18 mouse cellular contexts compared by ENCODE assay signal in genomic region chr12:69777957-69778356, GRCm38 (mm10).
"Had no signal": no experiment of that assay in that cellular context is flagged by ENCODE, and none has a peak within 500 bp of the region (broad histone marks: within the 10 kb centered on the region; RNA-seq: fewer than 3 reads in every experiment).

No protein-coding gene starts in this region.

- DNase-seq: layer of hippocampus, postnatal 36 days; left cerebral cortex, postnatal 4 days; lung, adult 2 months; lung, postnatal 14 days; lung, postnatal 4 days; thymus, adult 2 months; thymus, postnatal 14 days; thymus, postnatal 4 days had no signal

- H3K4me2 ChIP-seq: hindbrain, embryonic 15.5 days; limb, embryonic 12.5 days; limb, embryonic 15.5 days; liver, embryonic 12.5 days; liver, embryonic 15.5 days; midbrain, embryonic 12.5 days; neural tube, embryonic 13.5 days had no signal

- H3K9ac ChIP-seq: hindbrain, embryonic 15.5 days; limb, embryonic 12.5 days; limb, embryonic 15.5 days; liver, embryonic 12.5 days; liver, embryonic 15.5 days; midbrain, embryonic 12.5 days; neural tube, embryonic 13.5 days had no signal

- H3K36me3 ChIP-seq: hindbrain, embryonic 15.5 days; limb, embryonic 12.5 days; limb, embryonic 15.5 days; liver, embryonic 12.5 days; liver, embryonic 15.5 days; midbrain, embryonic 12.5 days; neural tube, embryonic 13.5 days had no signal

- H3K4me3 ChIP-seq: hindbrain, embryonic 15.5 days; left cerebral cortex, adult 2 months; limb, embryonic 12.5 days; limb, embryonic 15.5 days; liver, embryonic 12.5 days; liver, embryonic 15.5 days; midbrain, embryonic 12.5 days; myocyte; neural tube, embryonic 13.5 days had no signal

- H3K27me3 ChIP-seq: hindbrain, embryonic 15.5 days; limb, embryonic 12.5 days; limb, embryonic 15.5 days; liver, embryonic 15.5 days; midbrain, embryonic 12.5 days; neural tube, embryonic 13.5 days had no signal

- ATAC-seq: liver, embryonic 12.5 days; midbrain, embryonic 16.5 days had no signal

- H3K9me3 ChIP-seq: hindbrain, embryonic 15.5 days; limb, embryonic 12.5 days; limb, embryonic 15.5 days; liver, embryonic 12.5 days; liver, embryonic 15.5 days; midbrain, embryonic 12.5 days; neural tube, embryonic 13.5 days had no signal

- H3K27ac ChIP-seq: hindbrain, embryonic 15.5 days; left cerebral cortex, adult 2 months; limb, embryonic 12.5 days; midbrain, embryonic 12.5 days; neural tube, embryonic 13.5 days had no signal

- H3K4me1 ChIP-seq: hindbrain, embryonic 15.5 days; midbrain, embryonic 12.5 days had no signal
